Mouse (Mus musculus) Patski (cell line): Measurements from ENCODE around the gene Gm15140. TPM values are rescaled to one million over a fixed set of nuclear protein-coding genes. Genes with fewer than 3 reads are reported as not detected.
"Not testable (repeated sequence)": the region's sequence is repeated elsewhere in the genome, so short reads cannot be mapped to it uniquely, and the experiment has no call there.

ENCODE experiments used
- ATAC-seq: fragments of 100-300 bp; one replicate; pipeline ENCODE4 v1.8.0; 2021
- CTCF ChIA-PET: fragments of 350-600 bp; sonication (Branson Sonifier 250); formaldehyde crosslinking; loops from one replicate; lab custom pipeline; 2022; ENCODE audit warnings: inconsistent platforms; lab: Charles Lee
- POLR2A ChIA-PET: fragments of 350-600 bp; sonication (Branson Sonifier 250); formaldehyde crosslinking; loops from one replicate; lab custom pipeline; 2022; ENCODE audit warnings: antibody characterized with exemption, inconsistent platforms; lab: Charles Lee
- DNase-seq: peaks from one replicate; pipeline ENCODE4 v3.0.0-alpha.2; 2011; ENCODE audit warnings: low read depth, low spot score
- H3K27me3 ChIP-seq: fragments of 371-371 bp; one replicate; pipeline ENCODE4 v1.5.1; 2021
- in situ Hi-C: fragments of 300-500 bp; cut with MboI; formaldehyde crosslinking; loops from 3 replicates; pipeline ENCODE4 v1.11.1; 2018; ENCODE audit warnings: low pct_unique_long_range_greater_than_20kb, mixed read lengths
- polyA plus RNA-seq: library from polyadenylated mRNA; unstranded; gene quantifications from one replicate; pipeline ENCODE4 v1.2.3, GENCODE M21; 2021

Gm15140 gene
- polyA plus RNA-seq = not detected

- in situ Hi-C loops, POLR2A ChIA-PET, CTCF ChIA-PET, H3K27me3 ChIP-seq, DNase-seq, ATAC-seq: not testable (repeated sequence)
Measured at GRCm38 (mm10) chrX:154120585-154120984, at the start of gene Gm15140. Gm15140 (minus strand) TSS chrX:154120685.

Other genes starting within 250 kb of the Gm15140 start
- gene Samt1, start 108.0 kb downstream of the Gm15140 start, polyA plus RNA-seq = not detected
- gene 4921511M17Rik, start 86.9 kb downstream of the Gm15140 start, polyA plus RNA-seq = not detected
- not detected for gene Gm10057, start 65.6 kb downstream of the Gm15140 start, polyA plus RNA-seq
- gene 4930524N10Rik, start 222.7 kb upstream of the Gm15140 start, polyA plus RNA-seq = not detected